Mouse (Mus musculus): ENCODE data around the gene Fuz.
"Not testable (repeated sequence)": the region's sequence is repeated elsewhere in the genome, so short reads cannot be mapped to it uniquely, and the experiment has no call there.

The Fuz gene

GRCm38 (mm10) chr7:44860576-44861428, 35.1 kb upstream of the Fuz start:
- peak; percentile 66 for DNase-seq (ENCODE audit: low read depth, low spot score)

GRCm38 (mm10) chr7:44861429-44861816, 34.5 kb upstream of the Fuz start:
- DNase-seq (ENCODE audit: low read depth, low spot score), result no peak

- no peak for DNase-seq (ENCODE audit: low read depth, low spot score)
Observed at GRCm38 (mm10) chr7:44862434-44862833, 33.4 kb upstream of the Fuz start.

GRCm38 (mm10) chr7:44863210-44863609, 32.7 kb upstream of the Fuz start:
- DNase-seq (ENCODE audit: low read depth, low spot score), result no peak

- DNase-seq (ENCODE audit: low read depth, low spot score), result no peak
Observed at GRCm38 (mm10) chr7:44863982-44864494, 31.8 kb upstream of the Fuz start.

GRCm38 (mm10) chr7:44864595-44865542, 31.0 kb upstream of the Fuz start:
- DNase-seq (ENCODE audit: low read depth, low spot score), result no peak

- DNase-seq (ENCODE audit: low read depth, low spot score), result peak; percentile 27
Observed at GRCm38 (mm10) chr7:44866276-44867009, 29.4 kb upstream of the Fuz start.

- DNase-seq (ENCODE audit: low read depth, low spot score), result no peak
Observed at GRCm38 (mm10) chr7:44867010-44867702, 28.7 kb upstream of the Fuz start.

GRCm38 (mm10) chr7:44867802-44868201, 28.1 kb upstream of the Fuz start:
- DNase-seq (ENCODE audit: low read depth, low spot score), result no peak

- no peak for DNase-seq (ENCODE audit: low read depth, low spot score)
Observed at GRCm38 (mm10) chr7:44868465-44868864, 27.4 kb upstream of the Fuz start.

- peak; percentile 44 for DNase-seq (ENCODE audit: low read depth, low spot score)
Observed at GRCm38 (mm10) chr7:44868919-44869696, 26.8 kb upstream of the Fuz start.

- DNase-seq (ENCODE audit: low read depth, low spot score), result peak; percentile 80
Observed at GRCm38 (mm10) chr7:44869697-44870528, 26.0 kb upstream of the Fuz start, which contains the start of gene Ptov1. Ptov1 (minus strand) TSS chr7:44869788.

- DNase-seq (ENCODE audit: low read depth, low spot score), result no peak
Observed at GRCm38 (mm10) chr7:44870614-44871013, 25.3 kb upstream of the Fuz start.

GRCm38 (mm10) chr7:44871181-44871580, 24.7 kb upstream of the Fuz start:
- no peak for DNase-seq (ENCODE audit: low read depth, low spot score)

GRCm38 (mm10) chr7:44871774-44872173, 24.1 kb upstream of the Fuz start:
- DNase-seq (ENCODE audit: low read depth, low spot score), result not testable (repeated sequence)

GRCm38 (mm10) chr7:44877833-44878232, 18.0 kb upstream of the Fuz start:
- DNase-seq (ENCODE audit: low read depth, low spot score), result no peak

GRCm38 (mm10) chr7:44883036-44883435, 12.8 kb upstream of the Fuz start:
- DNase-seq (ENCODE audit: low read depth, low spot score), result no peak

GRCm38 (mm10) chr7:44884637-44885036, 11.2 kb upstream of the Fuz start:
- DNase-seq (ENCODE audit: low read depth, low spot score), result no peak

GRCm38 (mm10) chr7:44886964-44887363, 8.9 kb upstream of the Fuz start:
- DNase-seq (ENCODE audit: low read depth, low spot score), result no peak

Measured in A20 (cell line).